10 mouse cellular contexts compared by ENCODE assay signal in genomic region chr12:54200856-54201255, GRCm38 (mm10). TPM values are rescaled to one million over a fixed set of nuclear protein-coding genes. Genes with fewer than 3 reads are reported as not detected.
DNase-seq lines count a peak whose midpoint lies in the region; ATAC-seq lines count a peak whose summit lies in the region.
"Had no signal": no experiment of that assay in that cellular context is flagged by ENCODE, and none has a peak within 500 bp of the region (broad histone marks: within the 10 kb centered on the region; RNA-seq: fewer than 3 reads in every experiment).

No protein-coding gene starts in this region.

- H3K4me3 ChIP-seq in forebrain, embryonic 16.5 days (replicated peaks; ENCODE audit: low read length) = no peak overlapping the region
- no peak overlapping the region for H3K4me3 ChIP-seq in forebrain, embryonic 11.5 days (ENCODE audit: low read depth, low read length)
- H3K4me3 ChIP-seq in megakaryocyte, embryonic 14.5 days (replicated peaks) = peak overlapping the region; percentile 100
- H3K4me3 ChIP-seq in hindbrain, embryonic 15.5 days = no peak overlapping the region
- H3K4me3 ChIP-seq in stomach, embryonic 14.5 days (ENCODE audit: low read depth, low read length) = peak overlapping the region; percentile 80

- H3K27ac ChIP-seq in forebrain, embryonic 16.5 days (ENCODE audit: low read length) = no peak overlapping the region
- no peak overlapping the region for H3K27ac ChIP-seq in forebrain, embryonic 11.5 days (ENCODE audit: low read depth, low read length)
- no peak overlapping the region for H3K27ac ChIP-seq in hindbrain, embryonic 15.5 days (replicated peaks)
- no peak overlapping the region; the same call in 1 of the 2 replicates for H3K27ac ChIP-seq in stomach, embryonic 14.5 days (ENCODE audit: low read length)

- ATAC-seq in forebrain, embryonic 16.5 days = no peak
- ATAC-seq in forebrain, embryonic 11.5 days (replicated peaks; ENCODE audit: low FRiP score) = no peak
- no peak for ATAC-seq in megakaryocyte, adult 5-6 weeks (ENCODE audit: poor library complexity, severe bottlenecking)
- ATAC-seq in hindbrain, embryonic 15.5 days (ENCODE audit: low FRiP score, low read depth) = no peak
- ATAC-seq in stomach, embryonic 14.5 days (ENCODE audit: insufficient number of reproducible peaks, insufficient read depth, low FRiP score, low read depth) = no peak

- DNase-seq in forebrain, embryonic 11.5 days (ENCODE audit: low spot score) = no peak
- DNase-seq in layer of hippocampus, adult 18-20 months (ENCODE audit: low spot score in 2 of 2) = no peak
- DNase-seq in left cerebral cortex, postnatal 25 days (ENCODE audit: low spot score in 2 of 2) = no peak
- DNase-seq: gastrocnemius, postnatal 25 days had no signal

- no peaks in the 10 kb centered on the region for H3K36me3 ChIP-seq in forebrain, embryonic 16.5 days (ENCODE audit: control insufficient read depth, insufficient read depth)
- H3K36me3 ChIP-seq in forebrain, embryonic 11.5 days (ENCODE audit: control insufficient read depth, insufficient read depth, low read length) = no peaks in the 10 kb centered on the region
- H3K36me3 ChIP-seq in megakaryocyte, embryonic 14.5 days (replicated peaks; ENCODE audit: low read length) = peaks cover 36% of the 10 kb centered on the region
- no peaks in the 10 kb centered on the region for H3K36me3 ChIP-seq in hindbrain, embryonic 15.5 days
- H3K36me3 ChIP-seq in stomach, embryonic 14.5 days (ENCODE audit: control insufficient read depth, insufficient read depth, low read length) = no peaks in the 10 kb centered on the region

- 37% methylated on average over 6 of the region's 6 CpGs for WGBS in forebrain, embryonic 16.5 days
- 61% methylated on average over 6 of the region's 6 CpGs for WGBS in forebrain, embryonic 11.5 days
- WGBS in hindbrain, embryonic 15.5 days = 36% methylated on average over 6 of the region's 6 CpGs
- WGBS in stomach, embryonic 14.5 days = 38% methylated on average over 6 of the region's 6 CpGs

- intact Hi-C loops in left cerebral cortex, postnatal 25 days (cut with DNase I) = loop anchor here (5.0 kb wide), 1 partner anchor 151 kb away; no protein-coding TSS in a partner anchor

- no peak overlapping the region for H3K9ac ChIP-seq in forebrain, embryonic 16.5 days (replicated peaks; ENCODE audit: low read depth, low read length)
- H3K9ac ChIP-seq in forebrain, embryonic 11.5 days (ENCODE audit: low read length) = no peak overlapping the region
- no peak overlapping the region for H3K9ac ChIP-seq in hindbrain, embryonic 15.5 days
- H3K9ac ChIP-seq in stomach, embryonic 14.5 days (replicated peaks; ENCODE audit: low read depth, low read length) = no peak overlapping the region

- no peaks in the 10 kb centered on the region for H3K27me3 ChIP-seq in forebrain, embryonic 16.5 days (replicated peaks; ENCODE audit: control insufficient read depth, insufficient read depth, low read length)
- peaks cover 4% of the 10 kb centered on the region; the same call in 1 of the 2 replicates for H3K27me3 ChIP-seq in forebrain, embryonic 11.5 days (ENCODE audit: control insufficient read depth, insufficient read depth, low read length)
- no peaks in the 10 kb centered on the region for H3K27me3 ChIP-seq in megakaryocyte, embryonic 14.5 days (replicated peaks)
- peaks cover 12% of the 10 kb centered on the region; the same call in 1 of the 2 replicates for H3K27me3 ChIP-seq in hindbrain, embryonic 15.5 days
- no peaks in the 10 kb centered on the region for H3K27me3 ChIP-seq in stomach, embryonic 14.5 days (ENCODE audit: control insufficient read depth, insufficient read depth, low read length)
- H3K27me3 ChIP-seq: CH12.LX had no signal

- H3K4me2 ChIP-seq in forebrain, embryonic 16.5 days (ENCODE audit: low read length) = peak overlapping the region; percentile 15
- H3K4me2 ChIP-seq in forebrain, embryonic 11.5 days (ENCODE audit: low read depth, low read length, severe bottlenecking) = no peak overlapping the region
- H3K4me2 ChIP-seq in hindbrain, embryonic 15.5 days = peak overlapping the region; percentile 16
- H3K4me2 ChIP-seq in stomach, embryonic 14.5 days (replicated peaks; ENCODE audit: low read depth, low read length) = peak overlapping the region; percentile 98

- H3K4me1 ChIP-seq in forebrain, embryonic 16.5 days (replicated peaks; ENCODE audit: control insufficient read depth, insufficient read depth, low read length) = peaks cover 42% of the 10 kb centered on the region
- H3K4me1 ChIP-seq in forebrain, embryonic 11.5 days (replicated peaks; ENCODE audit: control insufficient read depth, insufficient read depth, low read length) = peaks cover 6% of the 10 kb centered on the region
- peaks cover 68% of the 10 kb centered on the region for H3K4me1 ChIP-seq in megakaryocyte, embryonic 14.5 days
- H3K4me1 ChIP-seq in hindbrain, embryonic 15.5 days (replicated peaks) = peaks cover 28% of the 10 kb centered on the region
- H3K4me1 ChIP-seq in stomach, embryonic 14.5 days (ENCODE audit: control insufficient read depth, insufficient read depth, low read length) = peaks cover 29% of the 10 kb centered on the region

- H3K9me3 ChIP-seq in forebrain, embryonic 16.5 days (ENCODE audit: control insufficient read depth, low read length) = no peaks in the 10 kb centered on the region
- no peaks in the 10 kb centered on the region for H3K9me3 ChIP-seq in forebrain, embryonic 11.5 days (ENCODE audit: control insufficient read depth, low read length)
- H3K9me3 ChIP-seq in megakaryocyte, embryonic 14.5 days = no peaks in the 10 kb centered on the region
- H3K9me3 ChIP-seq in hindbrain, embryonic 15.5 days = no peaks in the 10 kb centered on the region
- H3K9me3 ChIP-seq in stomach, embryonic 14.5 days (ENCODE audit: control insufficient read depth, low read depth, low read length) = no peaks in the 10 kb centered on the region

RNA-seq across cellular contexts. Expression of gene Egln3, which starts 2.8 kb away (rescaled TPM):
- 7.1 and 8.7 TPM in 2 replicates for polyA plus RNA-seq in forebrain, embryonic 16.5 days (2015; fragmentation: Nextera tagmentation; extraction: Ambion mirVana)
- polyA plus RNA-seq in forebrain, embryonic 11.5 days (2014; fragmentation: Nextera tagmentation; extraction: Ambion mirVana) = 4.0 and 4.1 TPM in 2 replicates
- 47.6 and 68.3 TPM in 2 replicates for polyA plus RNA-seq in megakaryocyte, embryonic 14.5 days (2012; ENCODE audit: insufficient read depth, low replicate concordance)
- total RNA-seq in megakaryocyte, adult 5-6 weeks (2015) = 3.3 and 3.6 TPM in 2 replicates
- 1.7 and 1.9 TPM in 2 replicates for total RNA-seq in megakaryocyte, adult 5-6 weeks (2017)
- polyA plus RNA-seq in hindbrain, embryonic 15.5 days (2015; fragmentation: Nextera tagmentation; extraction: Ambion mirVana) = 7.4 TPM in 2 replicates
- polyA plus RNA-seq in stomach, embryonic 14.5 days (2014; fragmentation: Nextera tagmentation; extraction: Ambion mirVana) = 46.7 and 54.2 TPM in 2 replicates
- total RNA-seq in layer of hippocampus, adult 18-20 months (2021) = 1 to 10 TPM; 5.5 TPM
- total RNA-seq in left cerebral cortex, postnatal 25 days (2021) = 10 to 100 TPM; 10.8 to 12.6 TPM

Comparison
In these comparisons a context has a peak if more than half of its experiments do, and no peak if none do; other contexts are left out.
1. H3K4me3 ChIP-seq: peak in megakaryocyte, embryonic 14.5 days (single experiment) and stomach, embryonic 14.5 days (single experiment); none in forebrain, embryonic 16.5 days (single experiment), forebrain, embryonic 11.5 days (single experiment) and hindbrain, embryonic 15.5 days (single experiment).